Mouse (Mus musculus) hindbrain, embryonic 14.5 days (tissue): ENCODE data around the gene Gtf2h1. TPM values are rescaled to one million over a fixed set of nuclear protein-coding genes. Genes with fewer than 3 reads are reported as not detected.

Experiments
- ATAC-seq: fragments of 200-750 bp; cut with Nextera tagmentation; 2 replicates; pipeline ENCODE4 v1.8.0; 2017; ENCODE audit warnings: moderate number of reproducible peaks, mild to moderate bottlenecking, moderate TSS enrichment, moderate library complexity; ENCODE audit not compliant: low FRiP score
- DNase-seq: peaks from one replicate; pipeline ENCODE4 v3.0.0-alpha.2; 2015; ENCODE audit warnings: low spot score
- H3K27ac ChIP-seq: fragments of 300-500 bp; sonication (generic); 2 replicates; pipeline ENCODE4 v1.5.1; 2014; ENCODE audit warnings: mild to moderate bottlenecking, moderate library complexity
- H3K27me3 ChIP-seq: fragments of 300-500 bp; sonication (generic); 2 replicates; pipeline ENCODE4 v1.6.1; 2014; ENCODE audit warnings: mild to moderate bottlenecking, low read length, mixed read lengths; ENCODE audit not compliant: control insufficient read depth, insufficient read depth
- H3K36me3 ChIP-seq: fragments of 300-500 bp; sonication (generic); replicated peaks from 2 replicates; pipeline ENCODE4 v1.6.1; 2014; ENCODE audit not compliant: control insufficient read depth, insufficient read depth
- H3K4me1 ChIP-seq: fragments of 300-500 bp; sonication (generic); replicated peaks from 2 replicates; pipeline ENCODE4 v1.6.1; 2014; ENCODE audit warnings: antibody characterized with exemption, low read length, mixed read lengths; ENCODE audit not compliant: control insufficient read depth, insufficient read depth
- H3K4me2 ChIP-seq: fragments of 300-500 bp; sonication (generic); replicated peaks from 2 replicates; pipeline ENCODE4 v1.6.1; 2014; ENCODE audit warnings: mild to moderate bottlenecking, moderate library complexity
- H3K4me3 ChIP-seq: fragments of 300-500 bp; sonication (generic); replicated peaks from 2 replicates; pipeline ENCODE4 v1.5.1; 2014; ENCODE audit warnings: mild to moderate bottlenecking, low read length
- H3K9ac ChIP-seq: fragments of 300-500 bp; sonication (generic); 2 replicates; pipeline ENCODE4 v1.6.1; 2014
- H3K9me3 ChIP-seq: fragments of 300-500 bp; sonication (generic); 2 replicates; pipeline ENCODE4 v1.6.1; 2016; ENCODE audit warnings: low read length; ENCODE audit not compliant: control insufficient read depth
- WGBS: fragments of 180-500 bp; shearing (Covaris S2); extraction: QIAGEN DNeasy Blood & Tissue Kit; methylation state at CpG from one replicate; pipeline ENCODE4 v1.1.7; 2014; 5-methylcytosine and 5-hydroxymethylcytosine counted together
- polyA plus RNA-seq: library from polyadenylated mRNA; unstranded; fragments of >200 nt; fragmentation: Nextera tagmentation; extraction: Ambion mirVana; gene quantifications from 2 replicates; pipeline ENCODE4 v1.2.1, GENCODE M21; 2014

Gene Gtf2h1
- polyA plus RNA-seq, 1 experiment from 2014 or later: 36.1 TPM

- DNase-seq (no peak), ATAC-seq (no peak)
- H3K27me3 ChIP-seq: no peaks in the 10 kb centered on the region
- H3K4me3 ChIP-seq: no peak overlapping the region
- no peaks in the 10 kb centered on the region for H3K9me3 ChIP-seq
- H3K27ac ChIP-seq: no peak overlapping the region
- no peaks in the 10 kb centered on the region for H3K4me1 ChIP-seq
- H3K36me3 ChIP-seq: peaks cover 22% of the 10 kb centered on the region
- WGBS: 63% methylated on average over 6 of the region's 6 CpGs
- no peak overlapping the region for H3K4me2 ChIP-seq
- no peak overlapping the region for H3K9ac ChIP-seq
Observed at GRCm38 (mm10) chr7:46859031-46859430, 63.1 kb downstream of the Gtf2h1 start.

DNA sequence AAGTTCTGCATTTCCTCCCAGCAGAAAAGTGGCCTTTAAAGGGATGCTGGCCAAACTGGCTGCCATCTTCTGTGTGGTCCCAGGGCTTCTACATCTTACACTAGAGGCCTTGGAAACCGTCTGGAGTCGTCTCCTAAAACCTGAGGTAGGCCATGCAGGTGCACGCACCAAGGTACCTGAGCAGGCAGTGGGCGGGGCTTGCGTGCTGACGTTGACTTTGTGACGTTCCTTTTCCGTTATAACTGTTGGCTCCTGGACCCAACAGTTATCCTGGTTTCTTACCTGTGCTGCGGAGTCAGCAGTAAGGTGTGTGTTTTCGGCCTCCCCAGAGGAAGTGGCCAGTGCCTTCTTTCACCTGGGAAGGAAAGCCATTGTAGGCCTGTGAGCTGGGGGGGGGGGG is 65.1 kb downstream of the Gtf2h1 start, which contains the start of gene Ldhc:
Ldhc (plus strand) TSS at position 208 of the 400 bp plus-strand sequence.
- H3K27me3 ChIP-seq: no peaks in the 10 kb centered on the region
- WGBS: 48% methylated on average over 10 of the region's 10 CpGs

DNA sequence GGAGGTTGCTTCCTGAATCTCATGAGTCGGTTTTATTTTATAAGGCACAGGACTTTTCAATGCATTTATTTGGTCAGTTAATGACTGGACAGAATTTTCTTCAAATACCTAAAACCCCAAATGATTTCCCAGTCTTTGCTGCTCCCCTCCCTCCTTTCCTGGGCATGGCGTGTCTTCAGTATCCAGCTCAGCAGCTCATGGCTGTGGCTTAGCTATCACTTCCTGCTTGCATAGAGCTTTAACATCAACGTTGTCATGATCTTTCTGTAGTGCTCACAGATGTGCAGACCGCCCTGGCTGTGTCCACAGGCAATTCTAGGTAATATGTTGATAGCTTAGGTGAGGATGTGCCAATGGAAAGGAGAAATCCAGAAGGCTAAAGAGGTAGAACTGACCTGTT is 76.1 kb downstream of the Gtf2h1 start:
- Histone ChIP-seq H3K4me3 (no peak overlapping the region), H3K27me3 (no peaks in the 10 kb centered on the region), H3K4me1 (no peaks in the 10 kb centered on the region), H3K27ac (no peak overlapping the region), H3K4me2 (no peak overlapping the region), H3K9me3 (no peaks in the 10 kb centered on the region), H3K9ac (no peak overlapping the region), H3K36me3 (no peaks in the 10 kb centered on the region)
- ATAC-seq (no peak), DNase-seq (no peak)
- WGBS: 75% methylated on average over 4 of the region's 4 CpGs

More for the DNA sequence above, 65.1 kb downstream of the Gtf2h1 start, which contains the start of gene Ldhc:
- no peaks in the 10 kb centered on the region for H3K4me1 ChIP-seq
- no peaks in the 10 kb centered on the region for H3K9me3 ChIP-seq
- H3K27ac ChIP-seq: no peak within 1 kb of the TSS
- 0 out of 2 replicates have a peak, but pooled peaks cover 4% of the 10 kb centered on the region for H3K36me3 ChIP-seq
- DNase-seq (no peak), ATAC-seq (no peak)
- no peak within 1 kb of the TSS for H3K4me2 ChIP-seq
- no peak within 1 kb of the TSS for H3K4me3 ChIP-seq
- H3K9ac ChIP-seq: no peak within 1 kb of the TSS

Other genes starting within 250 kb of the Gtf2h1 start
- 41.1 and 44.1 TPM in 2 replicates for gene Sergef, start 156.3 kb upstream of the Gtf2h1 start, polyA plus RNA-seq
- gene Tph1, start 123.6 kb upstream of the Gtf2h1 start, polyA plus RNA-seq: 0.19 and 0.70 TPM in 2 replicates
- gene Saal1, start 85.4 kb upstream of the Gtf2h1 start, polyA plus RNA-seq: 16.6 and 16.8 TPM in 2 replicates
- 0.08 TPM in 1 of 2 replicates, not detected in the other for gene Saa3, start 80.4 kb upstream of the Gtf2h1 start, polyA plus RNA-seq
- gene Saa4, start 63.5 kb upstream of the Gtf2h1 start, polyA plus RNA-seq: not detected in 2 replicates
- gene Saa1, start 53.1 kb upstream of the Gtf2h1 start, polyA plus RNA-seq: not detected in 2 replicates
- gene Saa2, start 44.3 kb upstream of the Gtf2h1 start, polyA plus RNA-seq: not detected in 2 replicates
- gene Hps5, start within 50 bp of the Gtf2h1 start, polyA plus RNA-seq: 12.7 and 13.0 TPM in 2 replicates
- gene Ldha, start 45.4 kb downstream of the Gtf2h1 start, polyA plus RNA-seq: 545 and 632 TPM in 2 replicates
- gene Ldhc, start 65.1 kb downstream of the Gtf2h1 start, polyA plus RNA-seq: 0.19 and 0.29 TPM in 2 replicates
- 362 and 374 TPM in 2 replicates for gene Tsg101, start 123.9 kb downstream of the Gtf2h1 start, polyA plus RNA-seq
- 5.3 and 5.6 TPM in 2 replicates for gene Uevld, start 162.4 kb downstream of the Gtf2h1 start, polyA plus RNA-seq
- not detected in 2 replicates for gene Gm9999, start 187.5 kb downstream of the Gtf2h1 start, polyA plus RNA-seq
- gene Spty2d1, start 212.3 kb downstream of the Gtf2h1 start, polyA plus RNA-seq: 7.7 and 8.0 TPM in 2 replicates